Mouse (Mus musculus) limb, embryonic 11.5 days (tissue): ENCODE results near the gene Afmid. TPM values are rescaled to one million over a fixed set of nuclear protein-coding genes. Genes with fewer than 3 reads are reported as not detected.

Experiments used
- ATAC-seq: fragments of 200-750 bp; cut with Nextera tagmentation; 2 replicates; pipeline ENCODE4 v1.8.0; 2017; ENCODE audit warnings: low read depth; ENCODE audit not compliant: insufficient number of reproducible peaks, low FRiP score, low TSS enrichment
- DNase-seq: peaks from one replicate; pipeline ENCODE4 v3.0.0-alpha.2; 2015; ENCODE audit warnings: low spot score
- H3K27ac ChIP-seq: fragments of 300-500 bp; sonication (generic); replicated peaks from 2 replicates; pipeline ENCODE4 v1.5.1; 2014; ENCODE audit warnings: low read depth, mild to moderate bottlenecking, low read length
- H3K27me3 ChIP-seq: fragments of 300-500 bp; sonication (generic); 2 replicates; pipeline ENCODE4 v1.6.1; 2014; ENCODE audit warnings: mild to moderate bottlenecking, low read length, mixed read lengths; ENCODE audit not compliant: control insufficient read depth, insufficient read depth
- H3K36me3 ChIP-seq: fragments of 300-500 bp; sonication (generic); 2 replicates; pipeline ENCODE4 v1.6.1; 2014; ENCODE audit warnings: mild to moderate bottlenecking, low read length, moderate library complexity, mixed read lengths; ENCODE audit not compliant: control insufficient read depth, insufficient read depth
- H3K4me1 ChIP-seq: fragments of 300-500 bp; sonication (generic); 2 replicates; pipeline ENCODE4 v1.6.1; 2014; ENCODE audit warnings: low read length, mixed read lengths; ENCODE audit not compliant: control insufficient read depth, insufficient read depth
- H3K4me2 ChIP-seq: fragments of 300-500 bp; sonication (generic); 2 replicates; pipeline ENCODE4 v1.6.1; 2014; ENCODE audit warnings: low read depth, mild to moderate bottlenecking, moderate library complexity; ENCODE audit not compliant: severe bottlenecking
- H3K4me3 ChIP-seq: fragments of 300-500 bp; sonication (generic); 2 replicates; pipeline ENCODE4 v1.5.1; 2014; ENCODE audit warnings: low read depth, low read length
- H3K9ac ChIP-seq: fragments of 300-500 bp; sonication (generic); 2 replicates; pipeline ENCODE4 v1.6.1; 2014; ENCODE audit warnings: mild to moderate bottlenecking, low read length
- H3K9me3 ChIP-seq: fragments of 300-500 bp; sonication (generic); 2 replicates; pipeline ENCODE4 v1.6.1; 2016; ENCODE audit warnings: low read length; ENCODE audit not compliant: control insufficient read depth
- WGBS: fragments of 180-500 bp; shearing (Covaris S2); extraction: QIAGEN DNeasy Blood & Tissue Kit; methylation state at CpG from one replicate; pipeline ENCODE4 v1.1.7; 2014; 5-methylcytosine and 5-hydroxymethylcytosine counted together
- polyA plus RNA-seq: library from polyadenylated mRNA; unstranded; fragments of >200 nt; fragmentation: Nextera tagmentation; extraction: Ambion mirVana; gene quantifications from 2 replicates; pipeline ENCODE4 v1.2.1, GENCODE M21; 2014

Afmid gene
- polyA plus RNA-seq, 1 experiment from 2014 or later: 3.2 TPM

DNA sequence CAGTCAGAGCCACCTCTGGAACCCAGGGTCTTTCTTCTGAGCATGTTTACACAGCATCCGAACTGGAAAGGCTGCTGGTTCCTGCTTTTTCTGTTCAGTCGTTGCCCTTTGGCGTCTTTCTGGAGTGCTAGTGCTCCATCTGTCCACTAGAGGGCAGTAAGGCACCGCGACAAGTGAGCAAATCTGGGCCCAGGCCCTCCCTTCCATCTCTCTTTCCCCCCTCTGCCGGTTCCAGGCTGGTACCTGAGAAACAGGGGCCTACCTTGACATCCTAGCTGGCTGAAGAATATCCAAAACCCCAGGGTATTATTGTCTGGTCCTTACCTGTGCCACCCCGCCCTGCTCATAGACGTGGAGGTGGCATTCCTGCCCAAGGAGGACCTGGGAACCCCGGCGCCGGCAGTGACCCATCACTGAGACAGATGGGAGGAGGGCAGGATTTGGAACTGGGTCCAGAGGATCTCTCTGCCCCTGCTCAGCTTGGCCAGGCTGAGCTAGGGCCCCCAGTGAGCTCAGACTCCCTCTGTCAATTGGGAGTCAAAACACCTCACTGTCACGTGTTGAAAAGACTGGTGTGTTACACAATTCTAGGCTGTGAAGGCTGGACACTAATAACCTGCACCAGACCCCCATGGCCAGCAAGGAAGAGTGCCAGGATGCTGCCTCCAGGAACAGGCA is 45.1 kb downstream of the Afmid start:
- Histone ChIP-seq H3K9ac (no peak overlapping the region), H3K27ac (no peak overlapping the region), H3K27me3 (no peaks in the 10 kb centered on the region), H3K4me1 (peaks cover 3% of the 10 kb centered on the region; the same call in 1 of the 2 replicates), H3K36me3 (no peaks in the 10 kb centered on the region; the same call in 1 of the 2 replicates), H3K9me3 (no peaks in the 10 kb centered on the region), H3K4me3 (no peak overlapping the region), H3K4me2 (no peak overlapping the region)
- DNase-seq: peak; percentile 85
- no peak for ATAC-seq
- WGBS: 40% methylated on average over 12 of the region's 12 CpGs

DNA sequence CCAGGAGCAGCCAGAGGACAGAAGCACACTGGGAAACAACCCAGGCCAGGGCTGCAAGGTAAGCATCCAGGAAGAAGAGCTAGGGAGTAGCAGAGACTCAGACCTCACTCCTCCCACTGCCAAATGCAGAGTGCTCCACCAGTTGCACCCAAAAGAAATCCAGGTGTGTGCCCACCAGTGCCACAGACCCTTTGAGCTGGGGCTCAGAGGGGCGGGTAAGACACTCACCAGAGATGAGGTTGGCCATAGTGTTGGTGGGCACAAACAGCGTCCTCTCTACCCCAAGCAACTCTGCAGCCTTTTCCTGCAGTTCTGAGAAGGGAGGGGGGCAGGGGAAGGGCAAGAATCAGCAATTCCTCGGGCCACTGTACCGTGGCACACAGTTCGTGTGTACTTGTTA is 45.7 kb downstream of the Afmid start:
- no peak for DNase-seq

GRCm38 (mm10) chr11:117871911-117872584 is 46.3 kb downstream of the Afmid start:
- no peak overlapping the region for H3K9ac ChIP-seq
- H3K27ac ChIP-seq: no peak overlapping the region
- no peak for ATAC-seq
- no peak for DNase-seq
- no peak overlapping the region; the same call in 1 of the 2 replicates for H3K4me3 ChIP-seq
- WGBS: 62% methylated on average over 12 of the region's 12 CpGs
- no peaks in the 10 kb centered on the region for H3K27me3 ChIP-seq
- H3K4me2 ChIP-seq: no peak overlapping the region
- H3K36me3 ChIP-seq: no peaks in the 10 kb centered on the region; the same call in 1 of the 2 replicates
- H3K4me1 ChIP-seq: peaks cover 3% of the 10 kb centered on the region; the same call in 1 of the 2 replicates
- no peaks in the 10 kb centered on the region for H3K9me3 ChIP-seq

More for the DNA sequence above, 45.7 kb downstream of the Afmid start:
- H3K9ac ChIP-seq: no peak overlapping the region
- no peak overlapping the region for H3K4me3 ChIP-seq
- no peaks in the 10 kb centered on the region; the same call in 1 of the 2 replicates for H3K36me3 ChIP-seq
- ATAC-seq: no peak
- H3K27me3 ChIP-seq: no peaks in the 10 kb centered on the region
- no peaks in the 10 kb centered on the region for H3K9me3 ChIP-seq
- 71% methylated on average over 5 of the region's 5 CpGs for WGBS
- no peak overlapping the region for H3K27ac ChIP-seq
- H3K4me1 ChIP-seq: peaks cover 3% of the 10 kb centered on the region; the same call in 1 of the 2 replicates
- no peak overlapping the region for H3K4me2 ChIP-seq

GRCm38 (mm10) chr11:117872861-117873608 is 47.3 kb downstream of the Afmid start, which contains the start of gene Tha1:
Tha1 (minus strand) TSS chr11:117873481.
- H3K9ac ChIP-seq: peak within 1 kb of the TSS; percentile 67; the same call in 1 of the 2 replicates
- peak; percentile 87 for DNase-seq
- no peaks in the 10 kb centered on the region; the same call in 1 of the 2 replicates for H3K36me3 ChIP-seq
- 0 out of 2 replicates have a peak within 1 kb of the TSS, but pooled peaks have one; percentile 12 for H3K27ac ChIP-seq
- no peaks in the 10 kb centered on the region for H3K9me3 ChIP-seq
- H3K4me1 ChIP-seq: peaks cover 3% of the 10 kb centered on the region; the same call in 1 of the 2 replicates
- H3K4me2 ChIP-seq: peak within 1 kb of the TSS; percentile 96
- peak within 1 kb of the TSS; percentile 64 for H3K4me3 ChIP-seq
- 2% methylated on average over 51 of the region's 51 CpGs for WGBS
- no peaks in the 10 kb centered on the region for H3K27me3 ChIP-seq
- peak; percentile 55; the same call in 1 of the 2 replicates for ATAC-seq

- ATAC-seq: no peak
- Histone ChIP-seq H3K4me2 (no peak overlapping the region), H3K9me3 (no peaks in the 10 kb centered on the region), H3K27me3 (no peaks in the 10 kb centered on the region), H3K4me3 (no peak overlapping the region), H3K9ac (no peak overlapping the region), H3K4me1 (peaks cover 13% of the 10 kb centered on the region), H3K36me3 (no peaks in the 10 kb centered on the region; the same call in 1 of the 2 replicates), H3K27ac (no peak overlapping the region)
- DNase-seq: no peak
- 60% methylated on average over 4 of the region's 4 CpGs for WGBS
Measured at GRCm38 (mm10) chr11:117874419-117874818, 48.7 kb downstream of the Afmid start.

DNA sequence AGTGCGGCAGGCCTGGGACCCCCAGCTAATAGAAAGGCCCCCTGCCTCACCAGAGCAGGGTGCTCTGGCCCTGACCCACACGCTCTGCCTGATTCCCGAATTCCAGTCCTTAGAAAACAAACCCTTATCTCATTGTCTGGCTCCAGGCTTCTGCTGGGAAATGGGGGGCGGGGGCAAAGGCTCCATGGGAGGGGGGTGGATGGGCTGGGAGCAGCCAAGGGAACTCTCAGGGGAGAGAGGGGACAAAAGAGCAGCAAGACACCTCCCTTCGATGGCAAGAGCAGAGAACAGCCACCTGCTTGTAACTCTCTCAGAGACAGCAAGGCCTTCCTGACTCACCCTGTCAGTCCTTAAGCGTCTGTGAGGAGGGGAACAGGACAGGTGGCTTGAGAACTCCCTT is 50.0 kb downstream of the Afmid start:
- no peaks in the 10 kb centered on the region for H3K9me3 ChIP-seq
- H3K4me3 ChIP-seq: no peak overlapping the region
- H3K27me3 ChIP-seq: no peaks in the 10 kb centered on the region
- H3K9ac ChIP-seq: no peak overlapping the region
- H3K4me2 ChIP-seq: no peak overlapping the region
- no peak overlapping the region for H3K27ac ChIP-seq
- H3K36me3 ChIP-seq: no peaks in the 10 kb centered on the region; the same call in 1 of the 2 replicates
- H3K4me1 ChIP-seq: peaks cover 13% of the 10 kb centered on the region
- DNase-seq (no peak), ATAC-seq (no peak)
- 42% methylated on average over 6 of the region's 6 CpGs for WGBS

DNA sequence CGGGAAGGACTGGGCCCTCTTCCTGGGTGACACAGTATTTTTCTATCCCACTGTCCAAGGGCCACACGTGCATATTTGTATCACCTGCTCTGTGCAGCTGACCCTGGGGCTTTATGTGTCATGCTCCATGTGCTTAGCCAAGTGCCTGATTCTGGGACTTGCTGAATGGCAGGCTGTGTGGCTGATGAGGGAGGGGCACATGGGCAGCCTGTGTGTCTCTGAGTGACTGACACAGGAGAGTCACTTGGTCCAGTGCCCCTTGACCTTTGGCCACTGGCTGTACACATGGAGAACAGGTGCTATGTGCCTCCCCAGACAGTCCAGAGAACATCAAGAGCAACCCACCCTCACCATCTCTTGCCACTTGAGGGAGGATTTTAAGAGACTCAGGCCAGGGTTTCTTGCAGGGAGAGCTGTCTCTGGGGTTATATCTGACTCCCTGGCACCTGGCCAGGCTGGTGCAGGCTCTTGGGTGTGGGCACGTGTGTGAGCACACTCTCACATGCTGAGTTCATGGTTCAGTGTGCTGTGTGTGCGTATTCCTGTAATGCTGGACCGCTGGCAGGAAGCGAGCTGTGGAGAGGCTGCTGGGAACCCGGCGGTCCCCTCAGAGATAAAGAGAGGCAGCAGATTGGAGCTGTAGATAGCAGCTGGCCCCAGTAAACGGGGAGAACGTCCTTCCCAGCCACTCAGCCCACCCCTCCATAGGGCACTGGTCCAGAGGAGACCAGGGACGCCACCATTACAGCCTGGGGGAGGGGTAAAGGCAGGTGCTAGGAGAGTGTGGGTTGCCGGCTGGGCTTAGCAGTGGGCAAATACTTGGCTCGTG is 52.4 kb downstream of the Afmid start:
- Histone ChIP-seq H3K4me1 (peaks cover 10% of the 10 kb centered on the region), H3K36me3 (no peaks in the 10 kb centered on the region; the same call in 1 of the 2 replicates), H3K27me3 (no peaks in the 10 kb centered on the region), H3K27ac (no peak overlapping the region; the same call in 1 of the 2 replicates), H3K4me2 (no peak overlapping the region), H3K9ac (0 out of 2 replicates have a peak overlapping the region, but pooled peaks have one; percentile 12), H3K4me3 (no peak overlapping the region), H3K9me3 (no peaks in the 10 kb centered on the region)
- DNase-seq (no peak), ATAC-seq (no peak)
- WGBS: 40% methylated on average over 13 of the region's 13 CpGs
